Mouse (Mus musculus): ENCODE measurements around the gene Lfng.

DNA sequence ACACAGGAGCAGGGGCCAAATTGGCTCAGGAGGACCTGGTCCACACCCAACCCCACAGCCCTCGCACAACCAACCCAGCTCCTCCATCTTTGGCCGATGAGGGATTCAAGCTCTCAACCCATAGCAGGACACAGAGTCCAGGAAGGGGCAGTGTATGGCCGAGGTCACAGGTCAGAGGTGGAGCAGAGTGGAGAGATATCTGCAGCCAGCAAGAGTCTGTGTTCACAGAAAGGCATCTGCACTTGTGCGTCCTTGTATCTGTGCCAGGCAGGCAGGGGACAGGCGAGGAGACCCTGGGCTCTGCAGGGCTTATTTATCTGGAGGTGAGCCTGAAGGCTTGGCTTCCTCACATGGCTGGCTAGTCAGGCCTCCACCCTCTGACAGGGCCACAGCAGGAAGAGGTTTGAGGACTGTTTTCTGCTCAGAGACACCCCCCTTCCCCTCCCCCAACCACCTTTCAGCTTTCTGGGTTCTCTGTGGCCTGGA lies 31.7 kb upstream of the Lfng start:
- TF ChIP-seq CTCF (IDR thresholded peaks at IDR 0.05; ENCODE audit: low read depth, low read length) (no peak), POLR2A (IDR thresholded peaks at IDR 0.05; ENCODE audit: insufficient read depth, low read length) (no peak), EP300 (IDR thresholded peaks at IDR 0.05; ENCODE audit: insufficient read depth, low read depth, low read length) (no peak)

All from ES-Bruce4 (cell line).